Mouse (Mus musculus) gastrocnemius, adult 18-20 months (tissue): Measurements from ENCODE around the gene Hnrnpf. TPM values are rescaled to one million over a fixed set of nuclear protein-coding genes. Genes with fewer than 3 reads are reported as not detected.

Source experiments
- microRNA-seq: library from miRNA; unstranded; fragments of <30 nt; microRNA quantifications from one replicate; pipeline ENCODE4 v1.2.0, GENCODE M21; 2021
- total RNA-seq, 2 experiments: library from RNA; stranded (reverse); gene quantifications; 2 replicates each; pipeline ENCODE4 v1.2.3; 2021

The Hnrnpf gene
- total RNA-seq, 2 experiments from 2014 or later: 83.2 to 106 TPM

Small RNA genes within 50 kb of the gene (microRNA-seq; reads per million reads assigned to microRNA genes)
- not detected for gene Gm25535

Other genes starting within 250 kb of the Hnrnpf start
- 10 to 100 TPM; 40.6 to 45.1 TPM for gene Zfp637, start 59.1 kb upstream of the Hnrnpf start, total RNA-seq
- 1 to 10 TPM; 1.2 to 1.4 TPM for gene Zfp239, start 38.2 kb upstream of the Hnrnpf start, total RNA-seq
- not detected for gene Fxyd4, start 37.4 kb downstream of the Hnrnpf start, total RNA-seq
- under 1 TPM; 0.09 to 0.26 TPM for gene Rasgef1a, start 111.1 kb downstream of the Hnrnpf start, total RNA-seq
- gene Csgalnact2, start 238.8 kb downstream of the Hnrnpf start, total RNA-seq: 10 to 100 TPM; 28.6 to 30.2 TPM